8 mouse cellular contexts compared by ENCODE assay signal in the genomic region with DNA sequence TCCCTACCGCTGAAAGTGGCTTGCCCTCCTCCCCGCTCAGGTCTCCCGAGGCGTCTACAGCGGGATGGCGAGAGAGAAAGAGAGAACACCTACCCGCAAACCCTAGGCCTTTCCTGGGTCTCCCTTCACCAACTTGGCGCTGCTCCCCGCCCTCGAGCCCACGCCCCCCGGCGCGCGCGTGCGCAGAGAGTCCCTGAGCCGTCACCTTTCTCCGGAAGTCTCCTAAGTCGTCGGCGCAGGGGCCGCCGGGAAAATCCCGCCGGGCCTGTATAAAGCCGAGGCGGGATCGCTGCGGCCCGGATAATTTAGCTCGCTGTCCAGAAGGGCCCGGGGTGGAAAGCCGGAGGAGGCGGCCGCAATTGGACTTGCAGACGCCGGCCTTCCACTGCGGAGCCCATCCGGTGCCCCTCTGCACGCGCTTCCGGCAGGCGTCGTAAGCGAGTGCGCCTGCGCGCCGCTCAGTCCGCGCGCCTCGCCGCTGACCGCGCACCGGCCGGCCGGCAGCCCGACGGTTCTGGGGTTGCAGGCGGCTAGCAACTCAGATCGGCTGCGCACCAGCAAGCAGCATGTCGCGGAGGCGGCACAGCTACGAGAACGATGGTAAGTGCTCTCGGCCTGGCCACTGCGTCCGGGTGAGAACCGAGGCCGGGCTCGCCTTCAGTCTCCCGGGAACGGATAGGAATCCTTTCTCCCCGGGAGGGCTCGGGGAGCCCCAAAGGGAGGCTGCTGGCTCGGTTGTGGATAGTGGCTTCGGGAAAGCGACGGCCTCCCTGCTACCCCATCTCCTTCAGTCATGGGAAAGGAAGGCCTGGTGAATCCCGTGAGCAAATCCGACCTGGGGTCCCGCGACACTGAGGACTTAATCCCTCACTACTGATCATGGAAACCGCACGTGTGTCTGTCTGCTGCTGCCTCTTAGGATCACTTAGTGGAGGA. TPM values are rescaled to one million over a fixed set of nuclear protein-coding genes. Genes with fewer than 3 reads are reported as not detected.
A peak's percentile ranks its signal among the peaks of the same experiment; 100 is the strongest.
DNase-seq lines count a peak whose midpoint lies in the region; ATAC-seq and TF ChIP-seq lines count a peak whose summit lies in the region.

A gene (plus strand): TSS at position 327 of the 936 bp plus-strand sequence.
A gene (minus strand): TSS at position 408 of the 936 bp plus-strand sequence.

- intact Hi-C loops in heart, postnatal 25 days (cut with DNase I), result loop anchor here (5.0 kb wide), 1 partner anchor 54 kb away; no protein-coding TSS in a partner anchor

- H3K9me3 ChIP-seq in ES-E14 (ENCODE audit: control insufficient read depth, insufficient read depth, low read depth, low read length), result no peaks in the 10 kb centered on the region
- no peaks in the 10 kb centered on the region for H3K9me3 ChIP-seq in forebrain, embryonic 15.5 days

- TF ChIP-seq POLR2A in lung, adult 2 months (IDR thresholded peaks at IDR 0.05; ENCODE audit: borderline replicate concordance, extremely low read depth, low read depth, low read length), result peak; percentile 78; the same call in 1 of the 2 replicates

- peak within 1 kb of the TSS; percentile 85 for H3K9ac ChIP-seq in ES-E14 (ENCODE audit: insufficient read depth, low read depth, low read length, poor library complexity, severe bottlenecking)
- peak within 1 kb of the TSS; percentile 85 for H3K9ac ChIP-seq in forebrain, embryonic 15.5 days (replicated peaks)

- H3K27me3 ChIP-seq in forebrain, embryonic 15.5 days, result no peaks in the 10 kb centered on the region

- in situ Hi-C loops in ES-E14 (cut with MboI; ENCODE audit: low sequenced_read_pairs in 2 of 2, unreplicated experiment in 2 of 2), result no loop called here

- TF ChIP-seq CTCF in lung, adult 2 months (IDR thresholded peaks at IDR 0.05; ENCODE audit: insufficient read depth, low read length), result no peak

- H3K27ac ChIP-seq in ES-E14 (ENCODE audit: insufficient read depth, low read depth, low read length, poor library complexity, severe bottlenecking), result peak within 1 kb of the TSS; percentile 45
- peak within 1 kb of the TSS; percentile 99 for H3K27ac ChIP-seq in forebrain, embryonic 15.5 days (replicated peaks)

- peaks cover 2% of the 10 kb centered on the region in 2 experiments; a peak in 1 of 4 replicates for H3K4me1 ChIP-seq in ES-E14 (ENCODE audit: control insufficient read depth in 2 of 2, insufficient read depth in 2 of 2, low read length in 2 of 2, poor library complexity in 1 of 2)
- H3K4me1 ChIP-seq in forebrain, embryonic 15.5 days, result peaks cover 35% of the 10 kb centered on the region
- peaks cover 3% of the 10 kb centered on the region; the same call in 1 of the 2 replicates for H3K4me1 ChIP-seq in lung, adult 2 months (ENCODE audit: control insufficient read depth, insufficient read depth, low read length)

- H3K36me3 ChIP-seq in ES-E14 (ENCODE audit: control insufficient read depth, insufficient read depth, low read length, poor library complexity, severe bottlenecking), result no peaks in the 10 kb centered on the region
- H3K36me3 ChIP-seq in forebrain, embryonic 15.5 days, result peaks cover 15% of the 10 kb centered on the region; the same call in 1 of the 2 replicates

- H3K4me2 ChIP-seq in forebrain, embryonic 15.5 days (replicated peaks), result peak within 1 kb of the TSS; percentile 70

- DNase-seq in ES-E14 (ENCODE audit: low read depth, low spot score), result peak; percentile 87
- peak; percentile 89 for DNase-seq in cerebellum, adult 11-12 months
- peak; percentile 86 for DNase-seq in heart, postnatal 25 days (ENCODE audit: low spot score)
- peak; percentile 86 to 94 for DNase-seq in layer of hippocampus, adult 18-20 months (ENCODE audit: low spot score in 2 of 2)
- peak; percentile 95 for DNase-seq in lung, adult 2 months
- peak; percentile 80 to 85 for DNase-seq in thymus, adult 18-20 months

- WGBS in forebrain, embryonic 15.5 days, result under 1% methylated on average over 88 of the region's 90 CpGs
- WGBS in lung, adult 2 months, result under 1% methylated on average over 90 of the region's 90 CpGs

- ATAC-seq in forebrain, embryonic 15.5 days (replicated peaks), result peak; percentile 91
- peak; percentile 70 for ATAC-seq in neutrophil, adult 5-6 weeks (ENCODE audit: extremely low read depth, insufficient number of reproducible peaks, low FRiP score, poor library complexity, severe bottlenecking)

- peak within 1 kb of the TSS; percentile 75 to 97 for H3K4me3 ChIP-seq in ES-E14 (ENCODE audit: insufficient read depth in 1 of 2, low read depth in 1 of 2, low read length in 2 of 2, poor library complexity in 1 of 2, severe bottlenecking in 1 of 2)
- H3K4me3 ChIP-seq in forebrain, embryonic 15.5 days, result peak within 1 kb of the TSS; percentile 90
- peak within 1 kb of the TSS; percentile 99 for H3K4me3 ChIP-seq in lung, adult 2 months (replicated peaks; ENCODE audit: extremely low read depth, low read depth, low read length)

TF ChIP-seq in ES-E14, 5 proteins besides CTCF, POLR2A, EP300 and RAD21:
- TF ChIP-seq HCFC1 (IDR thresholded peaks at IDR 0.05; ENCODE audit: borderline replicate concordance, insufficient read depth, low read length), result peak; percentile 61; the same call in 1 of the 2 replicates
- no peak for TF ChIP-seq ZC3H11A (IDR thresholded peaks at IDR 0.05; ENCODE audit: borderline replicate concordance, low read depth, low read length)

RNA-seq across cellular contexts. Expression of the first gene that starts in this region (rescaled TPM):
- total RNA-seq in ES-E14 (2012; rRNA removed), result 80.1 and 83.0 TPM in 2 replicates
- polyA plus RNA-seq in forebrain, embryonic 15.5 days (2015; fragmentation: Nextera tagmentation; extraction: Ambion mirVana), result 99.1 and 101 TPM in 2 replicates
- 10 to 100 TPM; 21.4 to 22.2 TPM for total RNA-seq in heart, postnatal 25 days (2021)
- total RNA-seq in layer of hippocampus, adult 18-20 months (2021), result 10 to 100 TPM; 56.8 to 58.9 TPM
- polyA plus RNA-seq in lung, adult 2 months (2012; rRNA removed), result 11.6 and 19.3 TPM in 2 replicates
- total RNA-seq in neutrophil, adult 5-6 weeks (2017), result 39.9 and 42.0 TPM in 2 replicates

RNA-seq across cellular contexts. Expression of the second gene that starts in this region (rescaled TPM):
- total RNA-seq in ES-E14 (2012; rRNA removed), result 21.2 and 28.9 TPM in 2 replicates
- polyA plus RNA-seq in forebrain, embryonic 15.5 days (2015; fragmentation: Nextera tagmentation; extraction: Ambion mirVana), result 36.8 and 41.3 TPM in 2 replicates
- 10 to 100 TPM; 14.5 to 15.1 TPM for total RNA-seq in heart, postnatal 25 days (2021)
- total RNA-seq in layer of hippocampus, adult 18-20 months (2021), result 10 to 100 TPM; 17.8 to 19.1 TPM
- 11.0 and 13.2 TPM in 2 replicates for polyA plus RNA-seq in lung, adult 2 months (2012; rRNA removed)
- total RNA-seq in neutrophil, adult 5-6 weeks (2017), result 27.4 and 31.9 TPM in 2 replicates

Comparison
In these comparisons a context has a peak if more than half of its experiments do, and no peak if none do; other contexts are left out.
1. Peak in every context shown above with its lines: DNase-seq, ATAC-seq, H3K4me3 ChIP-seq and H3K27ac ChIP-seq.